ENCODE assay signal across 20 mouse cellular contexts in the genomic region with DNA sequence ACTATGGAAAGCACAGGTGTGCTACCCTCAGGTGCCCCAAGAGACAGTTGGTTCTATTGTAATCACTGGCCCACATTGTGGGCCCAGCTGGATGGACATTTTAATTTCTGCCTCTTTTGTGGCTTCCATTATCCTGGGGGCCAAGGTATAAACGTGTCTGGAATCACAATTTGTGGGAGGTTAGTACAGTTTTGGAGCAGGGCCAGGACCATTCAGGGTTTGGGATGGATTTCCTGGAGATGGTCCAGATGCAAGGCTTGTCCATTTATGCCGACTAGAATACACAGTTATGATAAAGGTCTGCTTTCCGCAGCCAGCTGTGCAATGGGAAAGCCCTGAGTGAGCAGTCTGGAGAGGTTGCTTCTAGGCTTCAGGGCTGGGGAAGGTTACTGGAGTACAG. TPM values are rescaled to one million over a fixed set of nuclear protein-coding genes. Genes with fewer than 3 reads are reported as not detected.
DNase-seq lines count a peak whose midpoint lies in the region; ATAC-seq and TF ChIP-seq lines count a peak whose summit lies in the region.
"Had no signal": no experiment of that assay in that cellular context is flagged by ENCODE, and none has a peak within 500 bp of the region (broad histone marks: within the 10 kb centered on the region; RNA-seq: fewer than 3 reads in every experiment).

No protein-coding gene starts in this region.

- WGBS in forebrain, embryonic 14.5 days, result 34% methylated on average over 3 of the region's 3 CpGs
- WGBS in forebrain, embryonic 10.5 days, result 77% methylated on average over 3 of the region's 3 CpGs
- WGBS in limb, embryonic 14.5 days, result 40% methylated on average over 3 of the region's 3 CpGs
- 83% methylated on average over 3 of the region's 3 CpGs for WGBS in limb, embryonic 10.5 days
- 40% methylated on average over 3 of the region's 3 CpGs for WGBS in hindbrain, postnatal 0 days
- 44% methylated on average over 3 of the region's 3 CpGs for WGBS in heart, embryonic 11.5 days (ENCODE audit: insufficient replicate concordance)

- no peak for TF ChIP-seq CTCF in hindbrain, postnatal 0 days (IDR thresholded peaks at IDR 0.05; ENCODE audit: low read depth)

- no peak overlapping the region for H3K4me2 ChIP-seq in forebrain, embryonic 14.5 days (ENCODE audit: low read length)
- H3K4me2 ChIP-seq in limb, embryonic 14.5 days (replicated peaks; ENCODE audit: low read depth, low read length, severe bottlenecking), result no peak overlapping the region
- no peak overlapping the region for H3K4me2 ChIP-seq in hindbrain, postnatal 0 days (ENCODE audit: low read depth, low read length)
- H3K4me2 ChIP-seq in heart, embryonic 11.5 days, result no peak overlapping the region
- H3K4me2 ChIP-seq: heart, embryonic 15.5 days; liver, embryonic 13.5 days had no signal

- H3K4me3 ChIP-seq in forebrain, embryonic 14.5 days (ENCODE audit: low read depth, low read length), result no peak overlapping the region
- H3K4me3 ChIP-seq in forebrain, embryonic 10.5 days, result no peak overlapping the region
- no peak overlapping the region for H3K4me3 ChIP-seq in limb, embryonic 14.5 days (replicated peaks; ENCODE audit: low read length)
- no peak overlapping the region for H3K4me3 ChIP-seq in limb, embryonic 10.5 days
- H3K4me3 ChIP-seq in hindbrain, postnatal 0 days (ENCODE audit: low read length), result no peak overlapping the region
- H3K4me3 ChIP-seq in heart, embryonic 11.5 days (ENCODE audit: low read depth, low read length), result no peak overlapping the region
- H3K4me3 ChIP-seq: heart, embryonic 15.5 days; liver, embryonic 13.5 days; megakaryocyte, embryonic 14.5 days; myocyte had no signal

- H3K4me1 ChIP-seq in forebrain, embryonic 14.5 days (ENCODE audit: control insufficient read depth, insufficient read depth, low read length), result peaks cover 6% of the 10 kb centered on the region
- peaks cover 8% of the 10 kb centered on the region for H3K4me1 ChIP-seq in forebrain, embryonic 10.5 days
- no peaks in the 10 kb centered on the region for H3K4me1 ChIP-seq in limb, embryonic 14.5 days (ENCODE audit: control insufficient read depth, insufficient read depth, low read length)
- no peaks in the 10 kb centered on the region for H3K4me1 ChIP-seq in limb, embryonic 10.5 days
- peaks cover 5% of the 10 kb centered on the region; the same call in 1 of the 2 replicates for H3K4me1 ChIP-seq in hindbrain, postnatal 0 days (ENCODE audit: insufficient read depth, low read length)
- H3K4me1 ChIP-seq in heart, embryonic 11.5 days (ENCODE audit: control insufficient read depth, insufficient read depth, low read length), result no peaks in the 10 kb centered on the region
- H3K4me1 ChIP-seq: heart, embryonic 15.5 days; liver, embryonic 13.5 days; megakaryocyte, embryonic 14.5 days had no signal

- DNase-seq in forebrain, embryonic 14.5 days (ENCODE audit: low spot score), result peak; percentile 62
- DNase-seq in forebrain, embryonic 10.5 days (ENCODE audit: extremely low spot score, low spot score), result no peak
- peak; percentile 49 for DNase-seq in limb, embryonic 14.5 days (ENCODE audit: low spot score)
- no peak for DNase-seq in limb, embryonic 10.5 days (ENCODE audit: low spot score)
- DNase-seq in MN1 (ENCODE audit: low spot score), result peak; percentile 27
- peak; percentile 74 for DNase-seq in hindbrain, postnatal 0 days (ENCODE audit: low spot score)
- DNase-seq: adrenal gland, adult 8-10 months; B cell, adult 2 months; cerebellum, adult 2 months; embryo, embryonic 11 days; liver, embryonic 13.5 days; right cerebral cortex, postnatal 14 days; thymus, adult 18-20 months had no signal

- no peak overlapping the region for H3K9ac ChIP-seq in forebrain, embryonic 14.5 days (ENCODE audit: low read length)
- H3K9ac ChIP-seq in limb, embryonic 14.5 days (ENCODE audit: low read depth, low read length, severe bottlenecking), result no peak overlapping the region
- H3K9ac ChIP-seq in hindbrain, postnatal 0 days (replicated peaks; ENCODE audit: low read length), result no peak overlapping the region
- H3K9ac ChIP-seq in heart, embryonic 11.5 days (ENCODE audit: low read depth, low read length), result no peak overlapping the region
- H3K9ac ChIP-seq: heart, embryonic 15.5 days; liver, embryonic 13.5 days had no signal

- no peak for TF ChIP-seq POLR2A in limb, embryonic 14.5 days (IDR thresholded peaks at IDR 0.05; ENCODE audit: borderline replicate concordance, extremely low read depth, insufficient read depth, insufficient read length)

- ATAC-seq in forebrain, embryonic 14.5 days, result peak; percentile 42; the same call in 1 of the 2 replicates
- no peak for ATAC-seq in limb, embryonic 14.5 days (ENCODE audit: low FRiP score, low read depth)
- ATAC-seq in hindbrain, postnatal 0 days, result 0 out of 2 replicates have a peak, but pooled peaks have one; percentile 24
- no peak for ATAC-seq in heart, embryonic 11.5 days (replicated peaks; ENCODE audit: insufficient number of reproducible peaks, low FRiP score, low TSS enrichment)
- no peak for ATAC-seq in activated CD4-positive, CD25-positive, alpha-beta regulatory T cell, adult 4 months
- ATAC-seq: lung, postnatal 0 days had no signal

- H3K27me3 ChIP-seq in forebrain, embryonic 14.5 days (replicated peaks; ENCODE audit: control insufficient read depth, insufficient read depth, low read length), result no peaks in the 10 kb centered on the region
- H3K27me3 ChIP-seq in forebrain, embryonic 10.5 days (ENCODE audit: poor library complexity, severe bottlenecking), result no peaks in the 10 kb centered on the region
- no peaks in the 10 kb centered on the region for H3K27me3 ChIP-seq in limb, embryonic 14.5 days (ENCODE audit: control insufficient read depth, insufficient read depth, low read length)
- no peaks in the 10 kb centered on the region for H3K27me3 ChIP-seq in limb, embryonic 10.5 days (ENCODE audit: low read depth, poor library complexity, severe bottlenecking)
- H3K27me3 ChIP-seq in hindbrain, postnatal 0 days (ENCODE audit: insufficient read depth, low read length), result no peaks in the 10 kb centered on the region
- no peaks in the 10 kb centered on the region for H3K27me3 ChIP-seq in heart, embryonic 11.5 days (ENCODE audit: control insufficient read depth, insufficient read depth, low read length)
- H3K27me3 ChIP-seq: heart, embryonic 15.5 days; liver, embryonic 13.5 days had no signal

- no peak overlapping the region for H3K27ac ChIP-seq in forebrain, embryonic 14.5 days (ENCODE audit: low read depth, low read length)
- H3K27ac ChIP-seq in forebrain, embryonic 10.5 days, result no peak overlapping the region
- no peak overlapping the region for H3K27ac ChIP-seq in limb, embryonic 14.5 days (replicated peaks; ENCODE audit: low read depth, low read length)
- H3K27ac ChIP-seq in limb, embryonic 10.5 days, result no peak overlapping the region
- no peak overlapping the region for H3K27ac ChIP-seq in hindbrain, postnatal 0 days
- no peak overlapping the region for H3K27ac ChIP-seq in heart, embryonic 11.5 days (ENCODE audit: low read depth, low read length)
- H3K27ac ChIP-seq: heart, embryonic 15.5 days; kidney, postnatal 0 days; liver, embryonic 13.5 days had no signal

- H3K36me3 ChIP-seq in forebrain, embryonic 14.5 days (ENCODE audit: control insufficient read depth, insufficient read depth, low read length), result no peaks in the 10 kb centered on the region
- no peaks in the 10 kb centered on the region for H3K36me3 ChIP-seq in forebrain, embryonic 10.5 days (replicated peaks)
- H3K36me3 ChIP-seq in limb, embryonic 14.5 days (ENCODE audit: control insufficient read depth, insufficient read depth, low read length), result no peaks in the 10 kb centered on the region
- H3K36me3 ChIP-seq in limb, embryonic 10.5 days, result no peaks in the 10 kb centered on the region
- no peaks in the 10 kb centered on the region for H3K36me3 ChIP-seq in hindbrain, postnatal 0 days (ENCODE audit: insufficient read depth, low read length)
- no peaks in the 10 kb centered on the region for H3K36me3 ChIP-seq in heart, embryonic 11.5 days (ENCODE audit: control insufficient read depth, insufficient read depth, low read length)
- H3K36me3 ChIP-seq: heart, embryonic 15.5 days; liver, embryonic 13.5 days had no signal

- H3K9me3 ChIP-seq in forebrain, embryonic 14.5 days (replicated peaks; ENCODE audit: control insufficient read depth, low read length), result no peaks in the 10 kb centered on the region
- H3K9me3 ChIP-seq in forebrain, embryonic 10.5 days, result no peaks in the 10 kb centered on the region
- H3K9me3 ChIP-seq in limb, embryonic 14.5 days (ENCODE audit: control insufficient read depth, low read length), result no peaks in the 10 kb centered on the region
- no peaks in the 10 kb centered on the region for H3K9me3 ChIP-seq in limb, embryonic 10.5 days (replicated peaks)
- H3K9me3 ChIP-seq in hindbrain, postnatal 0 days (ENCODE audit: low read length), result no peaks in the 10 kb centered on the region
- no peaks in the 10 kb centered on the region for H3K9me3 ChIP-seq in heart, embryonic 11.5 days (replicated peaks; ENCODE audit: control insufficient read depth, low read length)
- H3K9me3 ChIP-seq: heart, embryonic 15.5 days; liver, embryonic 13.5 days; megakaryocyte, embryonic 14.5 days had no signal

RNA-seq across cellular contexts. Expression of a gene that starts 13.7 kb away (rescaled TPM):
- polyA plus RNA-seq in forebrain, embryonic 14.5 days (2014; fragmentation: Nextera tagmentation; extraction: Ambion mirVana), result 12.4 and 18.6 TPM in 2 replicates
- 14.7 and 16.8 TPM in 2 replicates for polyA plus RNA-seq in forebrain, embryonic 10.5 days (2016; fragmentation: Nextera tagmentation; extraction: Ambion mirVana)
- 25.3 and 28.1 TPM in 2 replicates for polyA plus RNA-seq in limb, embryonic 14.5 days (2012; rRNA removed)
- polyA plus RNA-seq in limb, embryonic 14.5 days (2014; fragmentation: Nextera tagmentation; extraction: Ambion mirVana), result 21.1 and 31.5 TPM in 2 replicates
- polyA plus RNA-seq in limb, embryonic 10.5 days (2016; fragmentation: Nextera tagmentation; extraction: Ambion mirVana), result 13.2 and 22.9 TPM in 2 replicates
- 49.3 and 54.2 TPM in 2 replicates for total RNA-seq in hindbrain, postnatal 0 days (2014; rRNA removed)
- 24.0 and 24.1 TPM in 2 replicates for polyA plus RNA-seq in hindbrain, postnatal 0 days (2015; fragmentation: Nextera tagmentation; extraction: Ambion mirVana)
- polyA plus RNA-seq in heart, embryonic 11.5 days (2014; fragmentation: Nextera tagmentation; extraction: Ambion mirVana), result 15.9 and 21.0 TPM in 2 replicates
- 10 to 100 TPM; 20.9 to 21.9 TPM for polyA plus RNA-seq in activated CD4-positive, CD25-positive, alpha-beta regulatory T cell, adult 4 months (2017; shearing (Covaris generic))

Comparison
In these comparisons a context has a peak if more than half of its experiments do, and no peak if none do; other contexts are left out.
1. DNase-seq: peak in forebrain, embryonic 14.5 days (single experiment), limb, embryonic 14.5 days (single experiment), MN1 (single experiment) and hindbrain, postnatal 0 days (single experiment); none in forebrain, embryonic 10.5 days (single experiment) and limb, embryonic 10.5 days (single experiment).
2. ATAC-seq: peak in forebrain, embryonic 14.5 days (single experiment) and hindbrain, postnatal 0 days (single experiment); none in limb, embryonic 14.5 days (single experiment), heart, embryonic 11.5 days (single experiment) and activated CD4-positive, CD25-positive, alpha-beta regulatory T cell, adult 4 months (single experiment).